Mouse (Mus musculus) limb, embryonic 13.5 days (tissue): ENCODE measurements around the gene Gm10300. TPM values are rescaled to one million over a fixed set of nuclear protein-coding genes. Genes with fewer than 3 reads are reported as not detected.
A peak's percentile ranks its signal among the peaks of the same experiment; 100 is the strongest.

Experiments used
- ATAC-seq: fragments of 200-750 bp; cut with Nextera tagmentation; 2 replicates; pipeline ENCODE4 v1.8.0; 2017; ENCODE audit warnings: low read depth, moderate number of reproducible peaks, moderate TSS enrichment; ENCODE audit not compliant: low FRiP score
- H3K27ac ChIP-seq: fragments of 300-500 bp; sonication (generic); 2 replicates; pipeline ENCODE4 v1.5.1; 2015; ENCODE audit warnings: inconsistent platforms, mild to moderate bottlenecking, moderate library complexity
- H3K27me3 ChIP-seq: fragments of 300-500 bp; sonication (generic); 2 replicates; pipeline ENCODE4 v1.6.1; 2015; ENCODE audit warnings: mild to moderate bottlenecking, inconsistent platforms
- H3K36me3 ChIP-seq: fragments of 300-500 bp; sonication (generic); 2 replicates; pipeline ENCODE4 v1.6.1; 2015; ENCODE audit warnings: inconsistent platforms, mild to moderate bottlenecking, moderate library complexity
- H3K4me1 ChIP-seq: fragments of 300-500 bp; sonication (generic); 2 replicates; pipeline ENCODE4 v1.6.1; 2015; ENCODE audit warnings: inconsistent platforms
- H3K4me2 ChIP-seq: fragments of 300-500 bp; sonication (generic); replicated peaks from 2 replicates; pipeline ENCODE4 v1.6.1; 2015; ENCODE audit warnings: inconsistent platforms, mild to moderate bottlenecking, moderate library complexity
- H3K4me3 ChIP-seq: fragments of 300-500 bp; sonication (generic); 2 replicates; pipeline ENCODE4 v1.5.1; 2015; ENCODE audit warnings: moderate library complexity, mild to moderate bottlenecking, inconsistent platforms
- H3K9ac ChIP-seq: fragments of 300-500 bp; sonication (generic); 2 replicates; pipeline ENCODE4 v1.6.1; 2015; ENCODE audit warnings: mild to moderate bottlenecking, inconsistent platforms
- H3K9me3 ChIP-seq: fragments of 300-500 bp; sonication (generic); 2 replicates; pipeline ENCODE4 v1.6.1; 2016; ENCODE audit warnings: inconsistent platforms
- WGBS: fragments of 180-500 bp; shearing (Covaris S2); methylation state at CpG from one replicate; pipeline ENCODE4 v1.1.7; 2015; 5-methylcytosine and 5-hydroxymethylcytosine counted together
- polyA plus RNA-seq: library from polyadenylated mRNA; unstranded; fragments of >200 nt; fragmentation: Nextera tagmentation; extraction: Ambion mirVana; gene quantifications from 2 replicates; pipeline ENCODE4 v1.2.1, GENCODE M21; 2015

Gene Gm10300
- polyA plus RNA-seq, 1 experiment from 2014 or later: not detected

DNA sequence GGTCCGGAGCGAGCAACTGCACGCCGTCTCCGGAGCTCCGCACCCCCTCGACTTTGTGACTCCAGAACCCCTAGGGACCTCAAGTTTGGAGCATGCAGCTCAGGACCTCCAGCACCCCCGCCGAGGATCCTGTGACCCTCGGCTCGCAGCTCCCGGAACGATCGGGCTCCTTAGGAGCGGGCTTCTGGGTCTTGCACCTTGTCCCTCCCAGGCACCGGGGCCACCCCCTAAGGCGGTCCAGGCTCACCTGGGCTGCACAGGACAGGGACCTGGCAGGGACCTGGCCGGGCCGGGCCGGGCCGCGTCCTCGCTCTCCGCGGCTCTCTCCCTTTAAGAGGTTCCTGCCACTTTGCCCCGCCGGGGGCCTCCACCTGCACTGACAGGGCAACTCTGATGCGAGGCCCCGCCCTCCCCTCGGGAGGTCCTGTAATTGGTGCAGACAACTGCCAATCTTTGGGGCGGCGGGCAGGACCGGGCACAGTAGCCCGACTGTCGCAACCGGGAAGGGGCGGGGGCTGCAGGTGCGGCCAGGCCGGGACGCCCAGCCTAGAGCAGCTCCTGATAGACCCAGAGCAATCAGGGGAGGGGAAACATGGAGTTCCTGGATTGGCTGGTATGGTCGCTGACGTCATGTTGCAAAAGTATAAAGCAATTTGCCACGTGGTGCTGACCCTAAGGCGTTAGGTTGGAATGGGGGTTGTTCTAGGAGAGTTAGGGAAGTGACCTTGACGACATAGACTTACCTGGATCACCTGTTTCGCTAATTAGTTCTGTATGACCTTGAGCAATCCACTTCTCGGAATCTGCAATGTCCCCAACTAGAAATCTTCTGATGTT, 654 bp downstream of the Gm10300 start, which contains the start of gene Epb41:
TSS of gene Epb41 (minus strand) at position 389 of the 837 bp plus-strand sequence.
- Histone ChIP-seq H3K4me3 (peak within 1 kb of the TSS; percentile 76), H3K27ac (no peak within 1 kb of the TSS; the same call in 1 of the 2 replicates), H3K36me3 (no peaks in the 10 kb centered on the region), H3K4me1 (peaks cover 24% of the 10 kb centered on the region), H3K9ac (peak within 1 kb of the TSS; percentile 77), H3K4me2 (peak within 1 kb of the TSS; percentile 99), H3K27me3 (peaks cover 5% of the 10 kb centered on the region; the same call in 1 of the 2 replicates), H3K9me3 (no peaks in the 10 kb centered on the region)
- ATAC-seq: peak; percentile 95
- WGBS: 2% methylated on average over 47 of the region's 47 CpGs

DNA sequence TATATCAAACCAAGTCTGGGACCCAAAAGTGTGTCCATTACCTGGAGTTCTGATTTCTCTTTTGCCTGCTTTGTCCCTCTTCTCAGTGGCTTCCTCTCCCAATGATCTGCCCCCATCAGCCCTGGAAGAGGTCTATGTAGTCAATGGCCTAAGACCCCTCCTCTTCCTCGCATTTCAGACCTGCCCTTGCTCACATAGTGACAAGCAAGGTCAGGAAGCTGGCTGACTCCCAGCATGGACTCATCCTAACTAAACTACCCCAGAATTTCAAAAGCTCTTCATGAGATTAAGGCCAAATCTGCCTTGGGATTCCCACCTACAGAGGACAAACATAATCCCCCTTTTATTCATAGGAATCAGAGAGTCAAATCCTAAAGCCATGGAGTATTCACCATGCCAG, 1.3 kb downstream of the Gm10300 start:
- Histone ChIP-seq H3K27me3 (peaks cover 5% of the 10 kb centered on the region; the same call in 1 of the 2 replicates), H3K4me2 (peak overlapping the region; percentile 99), H3K9me3 (no peaks in the 10 kb centered on the region), H3K36me3 (no peaks in the 10 kb centered on the region), H3K27ac (no peak overlapping the region), H3K9ac (no peak overlapping the region), H3K4me3 (peak overlapping the region; percentile 76; the same call in 1 of the 2 replicates), H3K4me1 (peaks cover 24% of the 10 kb centered on the region)
- WGBS: 61% methylated on average over 1 of the region's 1 CpGs
- no peak for ATAC-seq

DNA sequence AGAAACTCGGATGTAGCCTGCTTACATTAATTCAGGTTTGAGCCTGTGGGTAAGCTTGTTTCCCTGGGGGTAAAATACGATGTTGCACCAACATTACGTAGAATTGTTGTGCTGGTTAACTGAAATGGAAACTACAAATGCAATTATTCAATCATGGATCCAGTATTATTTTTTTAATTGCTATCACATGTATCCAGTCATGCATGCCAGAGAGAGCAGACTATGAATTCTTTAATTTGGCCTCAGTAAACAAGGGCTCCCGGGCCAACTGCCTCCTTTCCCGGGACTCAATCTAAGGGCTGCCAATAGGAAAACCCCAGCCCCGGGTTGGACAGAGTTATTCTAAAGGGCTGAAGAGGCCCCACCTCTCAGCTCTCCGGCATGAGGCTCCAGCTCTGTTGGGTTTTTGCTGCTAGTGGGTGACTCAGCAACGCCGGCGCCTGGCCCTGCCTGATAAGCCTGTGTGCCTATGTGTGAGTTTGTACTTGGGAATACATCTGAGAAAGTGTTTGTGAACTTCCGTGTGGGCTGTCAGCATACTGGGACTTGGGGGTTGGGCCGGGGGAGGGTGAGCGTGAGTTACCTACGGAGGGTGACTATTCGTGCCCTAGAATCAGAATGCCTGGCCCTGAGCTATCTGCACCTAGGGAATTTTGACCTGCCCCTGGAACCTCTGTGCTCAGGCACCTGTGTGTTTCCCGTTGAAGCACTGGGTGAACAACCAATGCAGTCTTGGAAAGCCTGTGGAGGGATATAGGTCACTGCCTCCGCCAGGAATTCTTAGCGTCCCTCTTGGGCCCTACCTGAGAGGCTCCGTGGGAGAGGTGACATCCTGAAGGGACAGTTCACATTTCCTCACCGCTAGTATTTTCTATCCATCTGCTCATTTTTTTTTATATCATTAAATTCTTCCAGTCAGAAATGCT, 2.2 kb downstream of the Gm10300 start:
- Histone ChIP-seq H3K36me3 (no peaks in the 10 kb centered on the region), H3K9me3 (no peaks in the 10 kb centered on the region), H3K4me3 (no peak overlapping the region), H3K4me1 (peaks cover 24% of the 10 kb centered on the region), H3K9ac (0 out of 2 replicates have a peak overlapping the region, but pooled peaks have one; percentile 3), H3K27me3 (peaks cover 5% of the 10 kb centered on the region; the same call in 1 of the 2 replicates), H3K4me2 (no peak overlapping the region), H3K27ac (no peak overlapping the region)
- 36% methylated on average over 20 of the region's 20 CpGs for WGBS
- ATAC-seq: no peak

DNA sequence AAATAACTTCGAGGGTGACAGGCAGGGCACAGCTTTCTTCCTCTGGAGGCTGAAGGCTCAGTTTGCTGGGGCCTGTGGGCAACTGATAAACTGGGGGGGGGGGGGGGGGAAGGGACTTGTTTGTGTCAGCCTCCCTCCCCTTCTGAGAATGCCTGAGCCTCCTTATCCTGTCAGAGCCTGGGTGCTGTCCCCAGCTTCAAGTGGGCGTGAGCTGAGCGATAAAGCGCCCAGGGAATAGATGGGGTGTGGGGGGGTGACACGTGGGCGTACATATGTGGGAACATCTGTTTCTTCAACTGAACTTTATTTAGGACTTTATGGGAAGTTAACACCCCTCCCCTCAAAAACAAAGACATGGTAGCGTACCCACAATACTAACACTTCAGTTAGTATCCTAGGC, 2.9 kb downstream of the Gm10300 start:
- Histone ChIP-seq H3K27ac (no peak overlapping the region), H3K36me3 (no peaks in the 10 kb centered on the region), H3K4me3 (no peak overlapping the region), H3K4me1 (peaks cover 24% of the 10 kb centered on the region), H3K9ac (no peak overlapping the region), H3K27me3 (peaks cover 5% of the 10 kb centered on the region; the same call in 1 of the 2 replicates), H3K9me3 (no peaks in the 10 kb centered on the region), H3K4me2 (no peak overlapping the region)
- ATAC-seq: no peak
- 63% methylated on average over 7 of the region's 7 CpGs for WGBS

DNA sequence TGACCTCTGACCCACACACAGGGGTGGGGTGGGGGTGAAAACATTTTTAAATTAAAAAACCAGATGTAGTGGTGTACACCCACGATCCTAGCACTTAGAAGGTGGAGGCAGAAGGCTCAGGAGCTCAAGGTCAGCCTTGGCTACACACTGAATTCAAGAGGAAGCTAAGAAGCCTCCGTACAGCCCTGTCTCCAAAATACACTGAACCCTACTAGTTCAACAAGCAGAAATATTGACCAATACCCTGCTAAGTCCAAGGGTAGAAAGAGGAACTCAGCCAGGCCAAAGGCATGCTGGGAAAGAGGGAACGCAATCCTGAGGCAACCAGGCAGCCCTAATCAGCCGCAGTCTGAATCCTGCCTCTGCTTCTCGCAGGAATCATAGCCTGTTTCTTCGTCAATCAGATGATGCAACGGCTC, 3.8 kb downstream of the Gm10300 start:
- no peak for ATAC-seq
- Histone ChIP-seq H3K9ac (no peak overlapping the region), H3K4me1 (peaks cover 20% of the 10 kb centered on the region), H3K27me3 (no peaks in the 10 kb centered on the region), H3K9me3 (no peaks in the 10 kb centered on the region), H3K36me3 (no peaks in the 10 kb centered on the region), H3K27ac (no peak overlapping the region), H3K4me3 (no peak overlapping the region), H3K4me2 (no peak overlapping the region)
- 60% methylated on average over 7 of the region's 7 CpGs for WGBS

DNA sequence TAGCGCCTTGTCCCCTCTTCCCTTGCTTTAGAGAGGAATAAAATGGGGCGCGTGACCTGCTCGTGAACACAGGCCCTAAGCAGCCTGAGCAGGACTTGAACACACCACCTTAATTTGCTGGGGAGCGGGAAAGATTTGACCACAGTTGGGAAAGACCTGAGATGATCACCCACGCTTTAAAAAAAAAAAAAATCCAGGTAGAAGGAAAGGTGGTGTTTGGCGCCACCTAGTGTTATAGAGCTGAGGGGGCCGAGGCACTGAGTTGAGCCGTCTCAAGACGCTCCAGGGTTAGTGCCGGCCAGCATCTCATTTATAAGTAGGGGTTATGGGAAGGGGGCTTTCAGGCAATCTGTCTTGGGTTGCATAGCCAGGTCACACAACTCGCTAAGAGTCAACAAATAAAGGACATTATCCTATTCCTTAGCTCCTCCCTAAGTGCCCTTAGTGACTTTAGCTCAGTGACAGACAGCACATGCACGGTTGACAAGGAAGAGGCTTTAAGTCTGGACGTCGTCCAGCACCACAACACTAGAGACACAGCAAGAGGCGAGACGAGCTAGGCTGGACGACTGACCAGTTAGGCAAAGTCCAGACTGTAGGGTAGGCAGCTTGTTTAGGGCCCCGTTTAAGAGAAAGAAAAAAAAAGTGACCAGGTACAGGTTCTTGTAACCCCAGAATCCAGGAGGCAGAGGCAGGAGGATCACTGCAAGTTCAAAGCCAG, 5.2 kb downstream of the Gm10300 start:
- no peak overlapping the region for H3K4me3 ChIP-seq
- ATAC-seq: no peak
- 16% methylated on average over 19 of the region's 19 CpGs for whole genome bisulfite sequencing
- H3K4me2 ChIP-seq: peak overlapping the region; percentile 28; the same call in 1 of the 2 replicates
- no peak overlapping the region for H3K27ac ChIP-seq
- H3K4me1 ChIP-seq: peaks cover 12% of the 10 kb centered on the region; the same call in 1 of the 2 replicates
- no peaks in the 10 kb centered on the region for H3K9me3 ChIP-seq
- no peaks in the 10 kb centered on the region for H3K27me3 ChIP-seq
- no peaks in the 10 kb centered on the region for H3K36me3 ChIP-seq
- no peak overlapping the region for H3K9ac ChIP-seq

DNA sequence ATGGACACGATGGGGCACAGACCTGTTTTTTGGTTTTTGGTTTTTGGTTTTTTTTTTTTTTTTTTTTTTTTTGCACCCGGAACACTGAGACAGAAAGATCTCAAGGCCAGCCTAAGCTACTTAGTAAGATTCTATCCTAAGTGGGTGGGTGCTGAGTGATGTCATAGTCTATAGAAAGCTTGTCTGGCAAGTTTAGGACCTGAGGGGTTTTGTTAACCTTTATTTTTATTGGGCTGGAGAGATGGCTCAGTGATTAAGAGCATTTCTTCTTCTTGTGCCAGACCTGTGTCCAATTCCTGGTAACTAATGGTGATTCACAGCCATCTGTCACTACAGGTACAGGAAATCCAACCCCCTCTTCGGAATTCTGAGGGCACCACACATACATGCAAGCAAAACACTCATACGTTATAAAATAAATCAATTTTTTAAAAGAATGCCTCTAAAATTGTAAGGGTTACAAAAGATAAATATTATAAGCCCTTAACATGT, 6.0 kb downstream of the Gm10300 start:
- 65% methylated on average over 4 of the region's 4 CpGs for WGBS
- H3K27ac ChIP-seq: no peak overlapping the region
- H3K27me3 ChIP-seq: no peaks in the 10 kb centered on the region
- peaks cover 10% of the 10 kb centered on the region; the same call in 1 of the 2 replicates for H3K4me1 ChIP-seq
- no peaks in the 10 kb centered on the region for H3K36me3 ChIP-seq
- no peaks in the 10 kb centered on the region for H3K9me3 ChIP-seq
- ATAC-seq: no peak
- H3K4me3 ChIP-seq: no peak overlapping the region
- H3K4me2 ChIP-seq: no peak overlapping the region
- H3K9ac ChIP-seq: no peak overlapping the region

DNA sequence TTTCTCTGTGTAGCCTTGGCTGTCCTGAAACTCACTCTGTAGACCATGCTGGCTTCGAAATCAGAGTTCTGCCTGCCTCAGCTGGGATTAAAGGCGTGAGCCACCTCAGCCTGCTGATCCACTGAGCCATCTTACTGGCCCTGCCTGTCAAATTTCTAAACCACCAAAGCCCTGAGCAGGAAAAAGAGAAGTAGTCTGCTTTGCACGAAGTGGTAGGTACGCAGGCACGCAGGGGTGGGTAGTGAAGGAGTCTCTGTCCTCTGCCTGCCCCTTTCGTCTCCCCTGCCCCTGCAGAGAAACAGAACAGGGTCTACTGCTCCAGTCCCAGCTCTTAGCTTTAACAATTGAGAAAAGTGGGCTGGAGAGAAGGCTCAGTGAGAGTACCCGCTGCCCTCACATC, 10.6 kb downstream of the Gm10300 start:
- Histone ChIP-seq H3K9ac (no peak overlapping the region), H3K9me3 (no peaks in the 10 kb centered on the region), H3K4me1 (no peaks in the 10 kb centered on the region), H3K27ac (no peak overlapping the region), H3K4me2 (no peak overlapping the region), H3K27me3 (no peaks in the 10 kb centered on the region), H3K4me3 (no peak overlapping the region), H3K36me3 (no peaks in the 10 kb centered on the region)
- WGBS: 82% methylated on average over 7 of the region's 7 CpGs
- no peak for ATAC-seq

DNA sequence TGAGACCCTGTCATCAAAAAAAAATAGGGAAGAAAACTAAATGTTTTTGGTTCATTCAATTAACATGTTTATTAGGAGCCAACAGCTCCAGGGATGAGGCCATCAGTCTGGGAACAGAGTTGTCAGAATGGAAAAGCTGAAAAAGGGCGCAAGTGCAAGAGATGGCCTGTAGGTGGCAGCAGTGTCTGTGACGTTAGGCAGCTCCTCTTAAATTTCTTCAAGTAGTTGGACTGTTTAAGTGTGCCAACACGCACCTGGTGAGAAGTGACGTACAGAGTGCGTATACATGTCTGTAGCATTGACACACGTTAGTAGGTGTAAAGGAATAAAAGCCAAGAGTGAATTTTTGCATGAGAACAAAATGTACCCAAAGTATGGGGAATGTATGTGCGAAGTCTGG, 14.4 kb downstream of the Gm10300 start:
- H3K9me3 ChIP-seq: no peaks in the 10 kb centered on the region
- no peak overlapping the region for H3K4me2 ChIP-seq
- H3K27me3 ChIP-seq: no peaks in the 10 kb centered on the region
- no peaks in the 10 kb centered on the region for H3K4me1 ChIP-seq
- 17% methylated on average over 7 of the region's 7 CpGs for WGBS
- H3K4me3 ChIP-seq: no peak overlapping the region
- ATAC-seq: no peak
- no peak overlapping the region for H3K27ac ChIP-seq
- no peaks in the 10 kb centered on the region for H3K36me3 ChIP-seq
- H3K9ac ChIP-seq: no peak overlapping the region

DNA sequence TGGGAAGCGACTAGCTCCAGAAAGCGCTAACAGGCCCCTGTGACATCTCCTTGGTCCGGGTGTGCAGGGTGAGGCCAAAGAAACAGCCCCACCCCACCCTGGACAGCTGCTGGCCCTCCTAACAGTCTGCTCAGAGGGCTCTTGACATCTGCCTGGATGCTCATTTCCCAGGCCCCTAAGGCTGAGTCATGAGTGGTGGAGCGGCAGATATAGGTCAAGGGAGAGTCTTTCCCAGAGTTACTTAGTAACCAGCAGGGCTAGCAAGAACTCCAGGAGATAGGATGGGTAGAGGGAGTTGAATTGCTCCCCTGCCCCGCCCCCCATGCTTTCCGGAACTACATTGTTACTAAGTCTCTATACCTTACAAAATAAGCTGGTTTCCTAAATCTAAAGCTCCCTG, 18.6 kb downstream of the Gm10300 start:
- H3K4me3 ChIP-seq: no peak overlapping the region
- no peaks in the 10 kb centered on the region for H3K9me3 ChIP-seq
- H3K4me2 ChIP-seq: no peak overlapping the region
- no peaks in the 10 kb centered on the region for H3K36me3 ChIP-seq
- no peak for ATAC-seq
- H3K4me1 ChIP-seq: no peaks in the 10 kb centered on the region
- no peak overlapping the region for H3K27ac ChIP-seq
- 73% methylated on average over 6 of the region's 6 CpGs for WGBS
- no peak overlapping the region for H3K9ac ChIP-seq
- H3K27me3 ChIP-seq: no peaks in the 10 kb centered on the region

DNA sequence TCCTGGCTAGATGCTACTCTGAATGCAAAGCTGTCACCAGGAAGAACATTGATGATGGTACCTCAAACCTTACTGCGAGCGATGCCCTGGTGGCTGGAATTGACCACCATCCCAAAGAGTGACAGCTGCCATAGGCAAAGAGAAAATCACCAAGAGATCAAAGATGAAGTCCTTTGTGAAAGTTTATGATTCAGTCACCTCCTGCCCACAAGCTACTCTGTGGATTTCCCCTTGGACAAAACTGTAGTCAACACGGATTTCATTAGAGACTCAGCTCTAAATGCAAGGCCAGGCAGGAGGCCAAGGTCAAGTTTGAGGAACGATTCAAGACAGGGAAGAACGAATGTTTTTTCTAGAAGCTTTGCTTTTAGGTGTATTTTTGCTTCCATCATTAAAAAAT, 19.4 kb downstream of the Gm10300 start:
- ATAC-seq: no peak
- Histone ChIP-seq H3K4me1 (no peaks in the 10 kb centered on the region), H3K27me3 (no peaks in the 10 kb centered on the region), H3K9ac (no peak overlapping the region), H3K36me3 (no peaks in the 10 kb centered on the region), H3K4me2 (no peak overlapping the region), H3K27ac (no peak overlapping the region), H3K4me3 (no peak overlapping the region), H3K9me3 (no peaks in the 10 kb centered on the region)
- WGBS: 87% methylated on average over 5 of the region's 5 CpGs
